Mouse (Mus musculus): ENCODE results near the gene Zmynd15.

DNA sequence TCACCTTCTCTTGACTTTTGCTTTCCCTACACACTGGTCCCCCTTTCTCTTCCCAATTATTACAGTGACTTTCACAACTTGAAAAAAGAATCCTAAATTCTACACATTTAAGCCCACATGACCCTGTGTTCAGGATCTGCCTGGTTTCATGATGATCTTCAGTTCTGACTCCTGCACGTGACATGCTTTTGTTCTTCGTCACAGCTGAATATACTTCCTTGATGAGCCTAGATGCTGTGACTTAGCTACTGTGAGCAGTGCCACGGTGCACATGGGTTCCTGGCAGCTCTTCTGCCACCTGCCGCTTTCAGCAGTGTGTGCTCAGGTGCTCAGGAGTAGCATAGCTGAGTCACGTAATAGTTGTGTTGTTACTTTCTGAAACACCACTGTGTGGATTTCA lies 46.6 kb upstream of the Zmynd15 start:
- TF ChIP-seq CTCF (IDR thresholded peaks at IDR 0.05; ENCODE audit: control insufficient read depth, insufficient read depth, low read length), result no peak
- no peak for TF ChIP-seq POLR2A (IDR thresholded peaks at IDR 0.05; ENCODE audit: borderline replicate concordance, control insufficient read depth, low read depth, low read length)
